Mouse (Mus musculus) frontal cortex, adult (tissue): ENCODE measurements around the gene Pde5a.

ENCODE experiments used
- ATAC-seq: cut with Nextera tagmentation; 2 replicates; pipeline ENCODE4 v1.9.2; 2017; ENCODE audit warnings: mild to moderate bottlenecking, moderate library complexity, mixed read lengths; ENCODE audit not compliant: low TSS enrichment

The Pde5a gene

DNA sequence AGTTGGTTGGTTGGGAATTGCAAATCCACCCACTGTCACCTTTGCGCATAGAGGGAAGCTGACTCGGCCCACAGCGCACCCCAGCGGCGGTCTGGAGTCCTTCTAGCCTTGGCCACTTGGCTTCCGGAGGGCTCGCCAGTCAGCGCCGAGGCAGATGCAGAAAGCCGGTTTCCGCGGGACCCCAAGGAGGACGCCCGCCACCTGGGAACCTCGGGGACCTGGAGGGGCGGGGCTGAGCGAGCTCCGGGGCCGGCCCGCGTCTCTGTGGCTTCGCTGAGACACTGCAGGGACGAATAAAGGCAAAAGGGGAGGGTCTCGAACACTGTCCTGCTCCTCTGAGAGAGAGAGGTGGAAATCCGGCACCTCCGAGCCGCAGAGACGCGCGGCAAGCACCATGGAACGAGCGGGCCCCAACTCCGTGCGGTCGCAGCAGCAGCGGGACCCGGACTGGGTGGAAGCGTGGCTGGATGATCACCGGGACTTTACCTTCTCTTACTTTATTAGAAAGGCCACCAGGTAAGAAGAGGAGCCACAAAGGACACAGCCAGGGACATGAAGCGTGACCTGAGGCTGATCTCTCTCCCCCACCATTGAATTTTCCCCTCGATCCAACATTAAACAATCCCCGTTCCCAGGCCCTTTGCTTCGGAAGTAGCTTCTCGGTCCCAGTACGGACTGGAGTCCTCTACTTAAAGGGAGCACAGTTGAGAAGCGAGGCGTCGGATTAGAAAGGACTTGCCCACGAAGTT is at the start of gene Pde5a:
Pde5a (plus strand) TSS at position 96 of the 749 bp plus-strand sequence.
- peak; percentile 67 for ATAC-seq

DNA sequence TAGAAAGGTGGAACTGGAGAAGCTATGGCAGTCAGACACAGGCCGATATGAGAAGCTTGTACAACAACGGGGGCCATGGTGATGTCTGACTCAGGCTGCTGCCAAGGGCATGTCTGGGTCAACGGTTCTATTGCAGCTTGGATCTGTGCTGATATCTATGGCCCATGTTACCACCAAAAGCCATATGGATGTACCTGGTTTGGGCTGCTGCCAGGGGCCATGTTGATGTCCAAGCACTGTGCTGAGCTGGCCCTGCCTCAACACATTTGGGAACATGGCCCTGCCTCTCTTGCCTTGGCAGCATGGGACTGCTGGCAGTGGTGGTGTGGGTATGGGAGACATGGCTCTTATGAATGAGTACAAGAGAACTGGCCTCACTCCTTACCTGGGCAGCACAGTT is 47.9 kb upstream of the Pde5a start:
- no peak for ATAC-seq

DNA sequence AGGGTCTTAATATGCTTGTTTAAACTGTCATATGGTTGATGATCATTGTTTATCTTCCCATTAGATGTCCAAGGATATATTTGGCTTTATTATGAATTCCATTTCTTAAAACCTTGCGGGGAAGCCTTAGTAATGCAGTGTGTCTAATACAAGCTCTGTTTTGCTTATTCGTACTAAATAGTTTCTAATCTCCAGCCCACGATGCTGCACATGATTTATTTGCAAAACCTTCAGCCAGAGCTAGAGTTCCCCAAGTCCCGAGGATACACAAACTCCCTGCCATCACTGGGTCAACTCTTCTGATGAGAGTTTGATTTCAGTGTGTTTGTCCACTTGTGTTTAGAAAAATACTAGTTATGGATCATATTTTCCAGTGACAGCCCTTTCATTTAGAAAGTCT is 46.4 kb upstream of the Pde5a start:
- no peak for ATAC-seq

DNA sequence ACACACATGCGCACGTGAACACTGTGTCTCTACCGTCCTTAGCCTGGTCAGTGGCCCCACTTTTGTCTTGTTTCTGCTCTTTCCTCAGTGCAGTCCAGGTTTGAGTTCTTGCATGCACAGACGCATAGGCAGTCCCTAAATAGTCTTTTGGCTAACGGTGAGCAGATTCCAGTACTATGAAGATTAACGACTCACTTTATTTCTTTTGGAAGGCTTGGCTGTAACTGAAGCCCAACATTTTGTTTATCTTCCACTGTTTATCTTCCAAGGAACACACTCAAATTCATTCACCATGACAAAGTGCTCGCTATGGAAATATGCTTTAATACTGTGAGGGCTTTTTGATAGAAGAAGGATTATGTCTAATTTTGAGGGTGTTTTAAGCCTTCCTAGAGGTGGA is 43.9 kb upstream of the Pde5a start:
- ATAC-seq, result no peak

DNA sequence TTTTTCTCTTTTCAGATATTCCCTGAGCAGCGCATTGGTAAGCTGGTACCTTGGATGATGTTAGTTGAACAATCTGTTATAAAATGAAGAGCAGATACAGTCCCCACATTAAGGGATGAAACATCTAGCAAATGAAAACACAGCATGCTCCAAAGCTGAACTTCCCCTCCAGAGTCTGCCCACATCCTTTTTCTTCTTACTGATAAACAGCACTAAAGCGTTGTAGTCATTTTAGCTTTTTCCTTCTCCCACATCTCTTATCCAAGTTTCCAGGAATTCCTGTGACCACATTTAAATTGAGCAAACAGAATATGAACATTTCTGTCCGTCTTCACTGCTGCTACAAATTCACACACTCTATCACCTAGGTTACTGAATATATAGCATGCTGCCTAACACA is 35.7 kb upstream of the Pde5a start:
- ATAC-seq, result no peak

DNA sequence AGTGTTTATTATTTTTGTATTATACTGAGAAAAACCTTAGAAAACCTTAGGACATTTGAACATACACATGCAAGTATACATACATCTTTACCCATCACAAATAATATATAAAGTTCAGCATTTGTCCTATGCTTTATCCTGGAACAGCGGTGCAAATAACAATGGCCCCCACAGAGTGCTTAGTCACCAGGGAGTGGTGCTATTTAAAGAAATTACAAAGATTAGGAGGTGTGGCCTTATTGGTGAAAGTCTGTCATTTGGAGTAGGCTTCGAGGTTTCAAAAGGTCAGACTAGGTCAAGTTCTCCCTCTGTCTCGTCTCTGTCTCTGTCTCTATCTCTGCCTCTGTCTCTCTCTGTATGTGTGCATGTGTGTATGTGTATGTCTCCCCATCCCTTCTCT is 32.9 kb upstream of the Pde5a start:
- ATAC-seq, result no peak

DNA sequence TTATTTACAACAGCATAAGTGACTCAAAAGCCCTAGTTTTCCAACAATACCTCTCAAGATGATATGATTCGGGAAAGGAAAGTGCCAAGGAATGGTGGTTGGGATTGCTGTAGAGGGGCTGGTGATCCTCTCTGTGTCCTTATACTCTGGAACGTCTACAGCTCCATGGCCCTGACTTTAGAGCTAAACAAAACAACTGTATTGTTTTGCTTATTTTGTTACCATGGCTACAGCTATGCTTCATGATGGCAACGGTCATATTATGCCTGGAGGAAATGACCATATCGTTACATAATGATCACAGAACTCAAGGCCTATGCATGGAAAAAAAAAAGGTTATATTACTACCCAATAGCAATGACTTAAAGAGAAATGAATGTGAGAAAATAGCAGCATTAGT is 32.1 kb upstream of the Pde5a start:
- ATAC-seq, result no peak

DNA sequence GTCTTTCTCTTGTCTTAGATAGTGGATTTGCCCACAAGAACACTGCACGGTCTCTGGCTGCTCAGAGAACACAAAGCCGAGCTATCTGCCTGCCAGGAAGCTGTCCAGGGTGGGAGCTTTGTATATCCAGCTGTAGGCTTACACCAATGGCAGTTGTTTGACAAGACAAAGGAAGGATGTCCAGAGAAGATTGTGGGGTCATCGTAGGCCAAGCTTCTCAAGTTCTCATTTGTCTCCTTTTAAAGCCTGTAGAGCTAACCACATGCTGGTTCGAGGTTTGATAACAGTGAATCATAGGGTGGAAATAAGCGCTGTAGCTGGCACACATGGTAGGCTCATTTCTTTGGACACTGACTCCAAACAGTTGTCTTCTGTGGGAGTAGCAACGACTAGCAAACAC is 24.5 kb upstream of the Pde5a start:
- ATAC-seq, result no peak

DNA sequence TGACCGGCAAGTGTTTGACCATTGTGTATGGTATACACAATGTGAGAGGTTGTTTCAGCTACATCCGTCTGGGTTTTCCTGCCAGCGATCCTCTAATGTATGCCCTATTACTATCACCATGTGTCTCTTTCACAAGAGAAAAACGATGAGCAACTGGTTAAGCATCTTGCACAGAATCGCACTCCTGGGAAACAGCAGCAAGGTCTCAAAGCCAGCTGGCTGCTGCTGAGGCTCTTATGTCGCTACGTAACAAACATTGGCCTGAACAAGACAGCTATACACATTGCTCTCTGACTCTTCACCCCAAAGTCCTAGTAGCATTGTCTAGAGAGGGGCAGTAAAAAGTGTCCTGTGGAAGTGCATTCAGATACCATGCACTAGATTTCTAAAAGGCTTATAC is 23.5 kb upstream of the Pde5a start:
- ATAC-seq, result no peak

DNA sequence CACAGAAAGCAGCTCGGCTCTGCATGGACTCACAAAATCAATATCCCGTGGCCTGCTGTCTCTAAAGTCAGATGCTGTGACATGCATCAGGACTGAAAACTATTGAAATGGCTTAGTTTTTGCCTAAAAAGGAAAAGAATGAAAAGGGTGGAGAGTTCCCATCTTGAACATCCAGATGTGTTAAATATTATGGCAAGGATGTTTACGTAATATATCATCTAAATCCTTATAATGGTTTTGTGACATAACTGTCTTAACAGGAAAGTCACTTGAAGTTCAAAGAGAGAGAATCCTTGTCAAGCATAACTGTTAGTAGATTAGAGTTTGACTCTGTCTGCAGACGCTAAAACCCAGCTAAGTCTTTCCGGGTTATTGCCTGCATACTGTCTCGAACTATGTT is 20.3 kb upstream of the Pde5a start:
- no peak for ATAC-seq

DNA sequence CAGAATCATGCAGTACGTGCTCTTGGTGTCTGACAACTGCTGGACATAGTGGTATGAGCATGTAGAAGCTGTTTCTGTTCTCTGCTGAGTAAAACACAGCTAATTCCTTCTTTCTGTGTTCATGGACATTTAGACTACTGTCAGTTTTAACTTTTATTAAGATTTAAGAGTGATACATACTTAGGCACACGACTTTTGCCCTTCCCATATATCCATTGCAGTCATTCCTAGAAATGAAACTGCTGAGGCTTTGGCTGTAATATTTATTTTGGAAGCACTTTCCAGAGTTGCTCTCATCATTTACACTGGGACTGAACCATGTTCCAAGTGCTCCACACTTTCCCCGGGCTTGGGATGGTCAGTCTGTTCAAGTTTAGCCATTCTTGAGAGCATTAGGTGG is 18.6 kb upstream of the Pde5a start:
- no peak for ATAC-seq

DNA sequence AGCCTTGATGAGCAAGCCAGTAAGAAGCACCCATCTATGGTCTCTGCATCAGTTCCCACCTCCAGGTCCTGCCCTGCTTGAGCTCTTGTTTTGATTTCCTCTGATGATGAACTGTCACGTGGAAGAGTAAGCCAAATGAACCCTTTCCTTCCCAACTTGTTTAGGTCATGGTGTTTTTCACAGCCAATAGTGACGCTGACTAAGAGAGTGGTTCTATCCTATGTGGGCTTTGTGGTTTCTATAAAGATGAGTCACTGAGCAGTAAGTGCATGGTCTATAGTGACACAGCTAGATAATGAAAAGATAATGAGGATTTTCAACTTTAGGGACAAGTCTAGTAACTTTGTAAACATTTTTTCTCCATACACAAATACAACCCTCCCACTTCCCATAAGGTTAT is 10.1 kb upstream of the Pde5a start:
- no peak for ATAC-seq

DNA sequence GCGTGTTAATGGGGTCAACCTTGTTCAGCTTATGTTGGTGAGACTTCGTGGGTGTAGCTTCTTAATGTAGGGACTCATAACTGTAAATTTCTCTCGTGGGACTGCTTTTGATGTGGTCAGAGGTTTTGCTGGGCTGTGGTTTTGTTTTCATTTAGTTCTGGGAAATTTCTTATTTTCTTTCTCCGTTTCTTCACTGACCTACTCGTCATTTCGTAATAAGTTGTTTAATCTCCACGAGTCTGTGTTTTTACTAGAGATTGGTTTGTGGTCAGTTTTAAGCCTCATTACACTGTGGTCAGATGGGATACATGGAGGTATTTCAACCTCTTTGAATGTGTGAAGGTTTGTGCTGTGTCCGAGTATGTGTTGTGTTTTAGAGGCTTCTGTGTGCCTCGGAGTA is 7.2 kb upstream of the Pde5a start:
- ATAC-seq, result no peak

DNA sequence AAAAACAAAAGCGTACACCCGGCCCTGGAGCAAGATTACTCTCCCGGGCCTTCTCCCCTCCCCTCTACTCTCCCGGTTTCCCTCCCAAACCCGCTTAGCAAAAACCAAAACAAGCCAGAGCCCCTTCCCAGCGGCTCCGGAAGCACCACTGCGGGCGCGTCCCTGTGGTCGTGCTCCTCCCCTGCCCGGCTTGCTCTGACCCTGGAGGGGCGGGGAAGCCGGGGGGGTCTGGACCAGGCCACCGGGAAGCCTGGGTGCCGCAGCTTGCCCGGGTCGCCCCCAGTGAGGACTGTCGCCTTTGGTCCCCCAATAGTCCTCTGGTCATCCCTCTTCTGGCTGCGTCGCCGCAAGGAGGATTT is 833 bp downstream of the Pde5a start:
- ATAC-seq, result peak; percentile 24; the same call in 1 of the 2 replicates

DNA sequence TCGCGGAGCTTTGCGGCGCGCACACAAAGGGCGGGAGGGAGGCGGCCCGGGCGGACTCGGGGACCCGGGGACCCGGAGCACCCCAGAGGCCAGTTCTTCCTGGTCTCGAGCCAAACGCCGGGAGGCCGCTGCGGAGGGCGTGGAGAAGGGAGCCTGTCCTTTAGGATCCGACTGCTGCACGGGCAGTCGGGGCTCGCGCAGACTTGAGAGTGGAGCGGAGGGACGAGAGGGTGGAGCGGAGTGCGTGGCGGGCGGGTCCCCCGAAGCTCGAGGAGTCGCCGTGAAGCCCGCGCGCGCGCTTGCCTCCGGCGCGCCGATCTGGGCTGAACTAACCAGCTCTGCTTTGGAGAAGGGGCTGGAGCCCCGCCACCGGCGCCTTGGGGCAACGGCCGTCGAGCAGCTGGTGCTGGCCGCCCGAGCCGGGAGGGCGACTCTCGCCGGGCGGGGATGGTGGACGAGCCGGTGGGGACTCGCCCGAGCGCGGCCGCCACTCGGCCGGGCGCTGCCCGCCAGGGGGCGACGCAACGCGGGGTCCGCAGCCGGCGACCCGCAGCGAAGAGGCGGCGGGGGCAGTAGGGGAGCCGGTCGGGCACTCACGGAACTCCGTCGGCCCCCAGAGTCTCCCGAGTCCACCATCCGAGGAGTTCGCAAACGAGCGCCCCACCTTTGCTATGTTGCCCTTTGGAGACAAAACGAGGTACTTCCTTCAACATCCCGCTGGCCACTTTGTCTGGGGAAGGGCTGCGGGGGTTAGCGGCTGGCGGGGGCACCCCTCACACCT is 1.4 kb downstream of the Pde5a start:
- peak; percentile 78 for ATAC-seq

DNA sequence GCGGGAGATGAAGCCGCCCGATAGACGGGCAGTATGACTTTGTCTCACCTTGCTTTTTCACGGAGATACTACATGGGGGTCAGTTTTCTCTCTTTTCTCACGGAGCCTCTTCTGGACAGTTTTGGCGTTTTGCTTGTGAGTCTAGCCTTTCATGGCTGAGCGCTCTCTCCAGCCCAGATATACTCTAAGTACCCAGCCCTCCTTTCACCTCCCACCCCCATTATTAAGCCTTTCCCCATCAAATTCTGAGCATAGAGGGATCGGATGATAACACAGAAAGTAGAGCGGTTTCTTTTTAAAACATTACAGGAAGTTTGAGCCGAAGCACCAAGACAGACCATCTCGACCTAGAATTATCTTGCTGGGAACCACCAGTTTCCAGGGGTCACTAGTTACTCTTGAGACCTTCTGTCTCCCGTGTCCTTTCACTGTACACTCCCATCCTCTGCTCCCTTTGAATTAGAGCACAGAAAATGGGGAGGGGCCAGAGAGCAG is 2.0 kb downstream of the Pde5a start:
- no peak for ATAC-seq

DNA sequence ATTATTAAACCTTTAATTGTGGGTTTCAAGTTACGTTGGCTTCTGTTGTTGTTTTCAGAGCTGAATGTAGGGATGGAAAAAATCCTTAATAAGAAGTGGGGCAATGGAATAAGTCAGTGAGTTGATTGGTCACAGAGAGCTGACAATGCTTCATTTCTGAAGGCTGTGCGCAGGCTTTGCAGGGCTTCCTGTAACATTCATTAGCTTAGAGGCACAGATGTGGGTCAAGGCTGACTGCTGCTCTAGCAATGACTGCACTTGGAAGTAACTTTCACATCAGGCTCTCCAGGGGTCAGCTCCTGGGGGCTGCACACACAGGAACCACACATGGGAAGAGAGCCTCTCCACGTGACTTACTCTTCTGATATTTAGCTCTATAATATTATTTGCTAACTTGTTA is 5.1 kb downstream of the Pde5a start:
- no peak for ATAC-seq

DNA sequence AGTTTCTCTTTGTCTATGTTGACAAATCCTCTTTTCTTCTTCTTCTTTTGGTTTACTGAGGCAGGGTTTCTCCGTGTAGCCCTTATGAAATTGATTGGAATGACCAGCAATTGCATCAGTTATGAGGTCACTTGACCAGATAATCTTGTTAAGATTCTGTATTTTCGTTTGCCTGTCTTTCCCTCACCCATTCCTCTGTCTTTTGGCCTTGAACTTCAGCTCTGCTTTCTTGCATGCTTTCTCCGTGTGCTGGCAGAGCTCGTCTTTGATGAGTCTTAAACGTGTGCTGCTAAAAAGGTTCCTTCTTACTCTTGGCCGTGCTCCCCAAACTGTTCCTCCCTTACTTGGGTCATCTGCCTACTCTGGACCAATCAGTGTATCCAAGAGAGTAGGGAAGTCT is 5.6 kb downstream of the Pde5a start:
- ATAC-seq, result no peak

DNA sequence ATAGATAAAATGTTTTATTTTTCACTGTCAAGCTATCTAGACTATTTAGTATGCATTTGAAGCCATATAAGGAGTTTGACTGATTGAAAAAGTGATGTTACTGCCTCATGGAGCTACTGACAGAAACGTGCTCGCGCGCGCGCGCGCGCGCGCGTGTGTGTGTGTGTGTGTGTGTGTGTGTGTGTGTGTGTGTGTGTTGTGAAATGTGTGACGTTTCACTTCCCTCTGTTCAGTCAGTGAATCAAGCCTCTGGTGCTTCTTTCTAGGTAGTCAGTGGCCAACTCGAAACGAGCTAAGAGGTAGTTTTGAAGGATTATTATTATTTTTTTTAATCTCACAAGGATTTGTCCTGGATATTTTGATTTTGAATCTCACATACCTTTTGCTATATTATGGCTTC is 10.7 kb downstream of the Pde5a start:
- no peak for ATAC-seq

DNA sequence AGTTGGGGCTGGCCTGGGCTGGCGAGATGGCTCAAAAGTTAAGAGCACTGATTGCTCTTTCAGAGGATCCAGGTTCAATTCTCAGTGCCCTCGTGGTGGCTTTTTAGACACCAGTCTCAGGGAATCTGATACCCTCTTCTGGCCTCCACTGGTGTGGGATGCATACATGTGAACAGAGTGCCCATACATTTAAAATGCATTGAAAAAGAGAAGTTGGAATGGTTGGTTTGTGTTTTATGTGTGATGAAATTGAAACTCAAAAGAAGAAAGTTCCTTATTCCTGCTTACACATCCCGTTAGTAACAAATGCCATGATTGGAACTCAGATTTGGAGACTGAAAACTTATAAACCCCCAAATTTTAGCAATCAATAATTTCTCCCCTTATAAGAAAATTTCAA is 15.5 kb downstream of the Pde5a start:
- no peak for ATAC-seq

DNA sequence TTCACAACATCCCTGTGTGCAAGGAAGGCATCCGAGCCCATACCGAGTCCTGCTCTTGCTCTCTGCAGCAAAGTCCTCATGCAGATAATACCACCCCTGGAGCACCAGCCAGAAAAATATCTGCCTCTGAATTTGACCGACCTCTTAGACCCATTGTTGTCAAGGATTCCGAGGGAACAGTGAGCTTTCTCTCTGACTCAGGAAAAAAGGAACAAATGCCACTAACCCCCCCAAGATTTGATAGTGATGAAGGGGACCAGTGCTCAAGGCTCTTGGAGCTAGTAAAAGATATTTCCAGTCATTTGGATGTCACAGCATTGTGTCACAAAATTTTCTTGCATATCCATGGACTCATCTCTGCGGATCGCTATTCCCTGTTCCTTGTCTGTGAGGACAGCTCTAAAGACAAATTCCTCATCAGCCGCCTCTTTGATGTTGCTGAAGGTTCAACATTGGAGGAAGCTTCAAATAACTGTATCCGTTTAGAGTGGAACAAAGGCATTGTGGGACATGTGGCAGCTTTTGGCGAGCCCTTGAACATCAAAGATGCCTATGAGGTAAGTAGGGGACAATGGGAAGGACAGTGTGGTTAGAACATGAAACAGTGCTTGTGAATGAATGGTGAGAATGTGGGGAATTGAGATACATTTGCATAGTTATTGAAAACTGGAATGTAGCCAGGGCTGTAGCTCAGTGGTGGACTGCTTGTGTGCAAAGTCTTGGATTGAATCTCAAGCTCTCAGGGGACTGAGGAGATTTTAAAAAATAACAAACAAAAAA is 19.4 kb downstream of the Pde5a start:
- ATAC-seq, result no peak

DNA sequence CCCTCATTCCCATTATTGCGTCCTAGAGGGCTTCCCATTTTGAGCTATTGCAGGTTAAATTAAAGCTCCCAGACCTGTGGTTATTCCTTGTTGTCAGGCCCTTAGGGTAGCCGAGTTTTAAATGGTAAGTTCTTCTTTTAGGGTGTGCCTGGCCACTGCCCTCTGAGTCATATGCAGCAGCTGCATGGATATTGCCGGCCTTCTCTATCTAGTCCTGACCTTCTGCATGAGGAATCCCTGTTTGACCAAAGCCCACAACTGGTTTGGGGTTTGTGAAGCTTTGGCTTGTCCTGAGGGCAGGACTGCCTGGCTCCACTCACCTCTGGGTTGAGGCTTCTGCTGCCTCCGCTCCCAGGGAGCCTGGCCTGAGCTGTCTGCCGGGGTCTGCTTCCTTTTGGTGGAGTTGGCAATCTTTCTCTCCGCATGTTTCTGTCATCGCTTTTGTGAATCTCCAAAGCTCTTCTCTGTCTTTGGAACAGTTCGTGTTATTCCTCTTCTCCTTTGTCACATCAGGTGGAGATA is 34.6 kb downstream of the Pde5a start:
- ATAC-seq, result no peak
